Mouse (Mus musculus): ENCODE measurements around the gene Zscan26. TPM values are rescaled to one million over a fixed set of nuclear protein-coding genes. Genes with fewer than 3 reads are reported as not detected.

Gene Zscan26
- polyA plus RNA-seq, 1 experiment from 2014 or later: 11.4 TPM

DNA sequence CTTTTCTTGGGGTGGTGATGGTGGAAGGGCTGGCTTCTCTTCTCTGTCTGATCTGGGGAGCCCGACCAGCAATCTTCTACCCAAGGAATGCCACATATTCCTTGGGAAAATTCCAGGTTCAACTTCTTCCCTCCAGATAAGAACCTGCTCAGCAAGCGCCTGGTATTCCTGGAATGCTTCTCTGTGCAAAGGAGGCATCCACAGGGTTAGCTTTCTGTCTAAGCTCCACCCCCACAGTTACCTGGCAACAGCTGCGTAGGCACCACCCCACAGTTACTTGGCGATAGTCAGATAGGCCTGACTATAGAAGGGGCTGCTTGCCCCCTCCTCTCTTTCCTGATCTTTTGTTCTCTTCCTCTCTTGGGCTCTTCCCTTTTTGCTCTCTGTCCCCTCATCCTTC, 2.8 kb upstream of the Zscan26 start:
- 9% methylated on average over 4 of the region's 4 CpGs for WGBS
- H3K27ac ChIP-seq (ENCODE audit: low read depth, low read length): no peak overlapping the region
- no peak overlapping the region for H3K9ac ChIP-seq (ENCODE audit: low read depth, low read length)
- no peaks in the 10 kb centered on the region for H3K36me3 ChIP-seq (ENCODE audit: control insufficient read depth, insufficient read depth)
- H3K4me2 ChIP-seq (replicated peaks; ENCODE audit: low read depth): no peak overlapping the region
- 0 out of 2 replicates have a peak, but pooled peaks cover 6% of the 10 kb centered on the region for H3K4me1 ChIP-seq (replicated peaks; ENCODE audit: control insufficient read depth, insufficient read depth, low read length)
- H3K9me3 ChIP-seq (ENCODE audit: control insufficient read depth): no peaks in the 10 kb centered on the region
- TF ChIP-seq CTCF (IDR thresholded peaks at IDR 0.05; ENCODE audit: low read depth): no peak
- no peaks in the 10 kb centered on the region for H3K27me3 ChIP-seq (replicated peaks; ENCODE audit: control insufficient read depth, insufficient read depth, low read length)
- H3K4me3 ChIP-seq (ENCODE audit: low read depth, low read length): no peak overlapping the region
- ATAC-seq: no peak

- Histone ChIP-seq H3K9me3 (ENCODE audit: control insufficient read depth) (no peaks in the 10 kb centered on the region), H3K9ac (ENCODE audit: low read depth, low read length) (no peak overlapping the region), H3K4me1 (replicated peaks; ENCODE audit: control insufficient read depth, insufficient read depth, low read length) (0 out of 2 replicates have a peak, but pooled peaks cover 6% of the 10 kb centered on the region), H3K27ac (ENCODE audit: low read depth, low read length) (peak overlapping the region; percentile 79; the same call in 1 of the 2 replicates), H3K27me3 (replicated peaks; ENCODE audit: control insufficient read depth, insufficient read depth, low read length) (no peaks in the 10 kb centered on the region), H3K4me3 (ENCODE audit: low read depth, low read length) (peak overlapping the region; percentile 67), H3K4me2 (replicated peaks; ENCODE audit: low read depth) (peak overlapping the region; percentile 73), H3K36me3 (ENCODE audit: control insufficient read depth, insufficient read depth) (no peaks in the 10 kb centered on the region)
- 38% methylated on average over 3 of the region's 3 CpGs for WGBS
- no peak for TF ChIP-seq CTCF (IDR thresholded peaks at IDR 0.05; ENCODE audit: low read depth)
- ATAC-seq: no peak; the same call in 1 of the 2 replicates
Observed at GRCm38 (mm10) chr13:21454133-21454532, 603 bp upstream of the Zscan26 start.

- Histone ChIP-seq H3K9ac (ENCODE audit: low read depth, low read length) (peak overlapping the region; percentile 64), H3K27me3 (replicated peaks; ENCODE audit: control insufficient read depth, insufficient read depth, low read length) (no peaks in the 10 kb centered on the region), H3K4me3 (ENCODE audit: low read depth, low read length) (peak overlapping the region; percentile 67), H3K9me3 (ENCODE audit: control insufficient read depth) (no peaks in the 10 kb centered on the region), H3K36me3 (ENCODE audit: control insufficient read depth, insufficient read depth) (peaks cover 3% of the 10 kb centered on the region), H3K27ac (ENCODE audit: low read depth, low read length) (peak overlapping the region; percentile 79), H3K4me2 (replicated peaks; ENCODE audit: low read depth) (peak overlapping the region; percentile 73), H3K4me1 (replicated peaks; ENCODE audit: control insufficient read depth, insufficient read depth, low read length) (0 out of 2 replicates have a peak, but pooled peaks cover 6% of the 10 kb centered on the region)
- TF ChIP-seq CTCF (IDR thresholded peaks at IDR 0.05; ENCODE audit: low read depth): no peak
- no peak for ATAC-seq
- WGBS: 2% methylated on average over 13 of the region's 13 CpGs
Observed at GRCm38 (mm10) chr13:21453042-21453441, 488 bp downstream of the Zscan26 start.

- no peak for TF ChIP-seq CTCF (IDR thresholded peaks at IDR 0.05; ENCODE audit: low read depth)
- Histone ChIP-seq H3K27ac (ENCODE audit: low read depth, low read length) (peak overlapping the region; percentile 46), H3K4me3 (ENCODE audit: low read depth, low read length) (no peak overlapping the region), H3K4me1 (replicated peaks; ENCODE audit: control insufficient read depth, insufficient read depth, low read length) (0 out of 2 replicates have a peak, but pooled peaks cover 6% of the 10 kb centered on the region), H3K27me3 (replicated peaks; ENCODE audit: control insufficient read depth, insufficient read depth, low read length) (no peaks in the 10 kb centered on the region), H3K9me3 (ENCODE audit: control insufficient read depth) (no peaks in the 10 kb centered on the region), H3K9ac (ENCODE audit: low read depth, low read length) (no peak overlapping the region), H3K4me2 (replicated peaks; ENCODE audit: low read depth) (no peak overlapping the region; the same call in 1 of the 2 replicates), H3K36me3 (ENCODE audit: control insufficient read depth, insufficient read depth) (peaks cover 35% of the 10 kb centered on the region)
- peak; percentile 67 for ATAC-seq
- WGBS: 43% methylated on average over 16 of the region's 16 CpGs
Observed at GRCm38 (mm10) chr13:21447856-21448614, 5.5 kb downstream of the Zscan26 start.

- no peak for ATAC-seq
- H3K27me3 ChIP-seq (replicated peaks; ENCODE audit: control insufficient read depth, insufficient read depth, low read length): no peaks in the 10 kb centered on the region
Observed at GRCm38 (mm10) chr13:21446796-21447195, 6.7 kb downstream of the Zscan26 start.

DNA sequence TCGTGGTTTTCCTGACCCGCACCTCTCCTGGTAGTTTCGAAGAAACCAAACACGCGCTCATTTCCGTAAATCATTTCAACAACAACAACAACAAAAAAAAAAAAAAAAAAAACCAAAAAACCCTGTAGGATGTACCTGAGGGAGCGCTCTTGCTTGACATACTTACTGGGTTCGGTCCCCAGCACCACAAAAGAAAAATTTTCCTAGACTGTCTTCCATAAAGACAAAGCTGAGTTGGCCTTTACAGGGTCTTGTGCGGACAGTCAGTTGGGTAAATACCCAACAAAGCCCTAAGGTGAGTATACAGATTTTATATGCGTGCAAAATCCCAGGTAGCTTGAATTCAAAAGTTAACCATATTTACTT, 12.3 kb downstream of the Zscan26 start:
- no peak for ATAC-seq
- H3K4me3 ChIP-seq (ENCODE audit: low read depth, low read length): peak overlapping the region; percentile 63
- H3K36me3 ChIP-seq (ENCODE audit: control insufficient read depth, insufficient read depth): peaks cover 27% of the 10 kb centered on the region
- H3K4me1 ChIP-seq (replicated peaks; ENCODE audit: control insufficient read depth, insufficient read depth, low read length): 0 out of 2 replicates have a peak, but pooled peaks cover 2% of the 10 kb centered on the region
- H3K27me3 ChIP-seq (replicated peaks; ENCODE audit: control insufficient read depth, insufficient read depth, low read length): no peaks in the 10 kb centered on the region
- H3K9me3 ChIP-seq (ENCODE audit: control insufficient read depth): no peaks in the 10 kb centered on the region
- WGBS: 20% methylated on average over 10 of the region's 10 CpGs
- H3K9ac ChIP-seq (ENCODE audit: low read depth, low read length): peak overlapping the region; percentile 68; the same call in 1 of the 2 replicates
- H3K4me2 ChIP-seq (replicated peaks; ENCODE audit: low read depth): peak overlapping the region; percentile 88
- no peak for TF ChIP-seq CTCF (IDR thresholded peaks at IDR 0.05; ENCODE audit: low read depth)
- peak overlapping the region; percentile 62; the same call in 1 of the 2 replicates for H3K27ac ChIP-seq (ENCODE audit: low read depth, low read length)

More at GRCm38 (mm10) chr13:21446796-21447195, 6.7 kb downstream of the Zscan26 start:
- Histone ChIP-seq H3K4me1 (replicated peaks; ENCODE audit: control insufficient read depth, insufficient read depth, low read length) (no peaks in the 10 kb centered on the region), H3K4me2 (replicated peaks; ENCODE audit: low read depth) (no peak overlapping the region), H3K4me3 (ENCODE audit: low read depth, low read length) (no peak overlapping the region), H3K9me3 (ENCODE audit: control insufficient read depth) (no peaks in the 10 kb centered on the region), H3K9ac (ENCODE audit: low read depth, low read length) (no peak overlapping the region), H3K36me3 (ENCODE audit: control insufficient read depth, insufficient read depth) (peaks cover 35% of the 10 kb centered on the region), H3K27ac (ENCODE audit: low read depth, low read length) (no peak overlapping the region; the same call in 1 of the 2 replicates)
- no peak for TF ChIP-seq CTCF (IDR thresholded peaks at IDR 0.05; ENCODE audit: low read depth)
- 89% methylated on average over 9 of the region's 9 CpGs for WGBS
